Mouse (Mus musculus): ENCODE results near the gene Dync2h1. TPM values are rescaled to one million over a fixed set of nuclear protein-coding genes. Genes with fewer than 3 reads are reported as not detected.

The Dync2h1 gene
- polyA plus RNA-seq (2012; ENCODE audit: low replicate concordance): 0.13 and 0.26 TPM in 2 replicates

GRCm38 (mm10) chr9:7184172-7184896 lies at the start of gene Dync2h1, which contains the start of gene Dcun1d5:
Dync2h1 (minus strand) TSS chr9:7184446.
Dcun1d5 (plus strand) TSS chr9:7184520.

Other genes starting within 250 kb of the Dync2h1 start
- 91.1 and 113 TPM in 2 replicates for gene Dcun1d5, start 74 bp upstream of the Dync2h1 start, polyA plus RNA-seq (2012; ENCODE audit: low replicate concordance)
- gene Mmp13, start 88.1 kb upstream of the Dync2h1 start, polyA plus RNA-seq (2012; ENCODE audit: low replicate concordance): not detected in 2 replicates
- gene Mmp12, start 159.9 kb upstream of the Dync2h1 start, polyA plus RNA-seq (2012; ENCODE audit: low replicate concordance): 0.79 and 1.7 TPM in 2 replicates
- not detected in 2 replicates for gene Mmp1b, start 203.6 kb upstream of the Dync2h1 start, polyA plus RNA-seq (2012; ENCODE audit: low replicate concordance)

All from hematopoietic multipotent progenitor cell, adult 10-12 weeks (in vitro differentiated cells).